Mouse (Mus musculus) bone marrow, adult 2 months (tissue): ENCODE measurements around the gene Snrnp35. TPM values are rescaled to one million over a fixed set of nuclear protein-coding genes. Genes with fewer than 3 reads are reported as not detected.

ENCODE experiments used
- H3K27ac ChIP-seq: fragments of 200-500 bp; 2 replicates; pipeline ENCODE4 v1.5.1; 2012; ENCODE audit warnings: low read depth, mild to moderate bottlenecking, control low read depth, inconsistent platforms, low read length; ENCODE audit not compliant: control insufficient read depth, poor library complexity, insufficient read depth
- H3K4me1 ChIP-seq: fragments of 200-500 bp; 2 replicates; pipeline ENCODE4 v1.6.1; 2011; ENCODE audit warnings: low read length; ENCODE audit not compliant: control insufficient read depth, insufficient read depth
- H3K4me3 ChIP-seq: fragments of 200-500 bp; replicated peaks from 2 replicates; pipeline ENCODE3; 2011; ENCODE audit warnings: mild to moderate bottlenecking, low read depth, low read length, control low read depth; ENCODE audit not compliant: control insufficient read depth
- CTCF ChIP-seq: fragments of 200-500 bp; IDR thresholded peaks from 2 replicates; pipeline ENCODE4 v1.5.1; 2011; ENCODE audit warnings: low read length, control low read depth; ENCODE audit not compliant: control insufficient read depth, insufficient read depth
- POLR2A ChIP-seq: fragments of 200-500 bp; IDR thresholded peaks from 2 replicates; pipeline ENCODE4 v1.6.1; 2011; ENCODE audit warnings: low read depth, mild to moderate bottlenecking, control low read depth, low read length, borderline replicate concordance; ENCODE audit not compliant: control insufficient read depth
- WGBS: fragments of 180-500 bp; shearing (Covaris S2); methylation state at CpG from one replicate; pipeline ENCODE4 v1.1.7; 2018; 5-methylcytosine and 5-hydroxymethylcytosine counted together
- polyA plus RNA-seq: library from polyadenylated mRNA; stranded (reverse); fragments of >200 nt; gene quantifications from 2 replicates; pipeline ENCODE4 v1.2.4, GENCODE M21; 2011; ENCODE audit warnings: low replicate concordance; ENCODE audit not compliant: missing spikeins, insufficient read depth, insufficient read length

The Snrnp35 gene
- polyA plus RNA-seq, 1 experiment, result 24.2 TPM

- H3K27ac ChIP-seq, result no peak overlapping the region
- TF ChIP-seq POLR2A (no peak), CTCF (no peak)
- H3K4me1 ChIP-seq, result no peaks in the 10 kb centered on the region
- 15% methylated on average over 8 of the region's 8 CpGs for WGBS
- H3K4me3 ChIP-seq, result no peak overlapping the region
Measured at GRCm38 (mm10) chr5:124529697-124530096, 46.8 kb downstream of the Snrnp35 start.

GRCm38 (mm10) chr5:124530655-124531582, 48.0 kb downstream of the Snrnp35 start, which contains the start of gene Rilpl1:
Gene Rilpl1, minus strand, starts transcription at chr5:124531391.
- no peak for TF ChIP-seq POLR2A
- no peak for TF ChIP-seq CTCF
- Histone ChIP-seq H3K4me3 (peak within 1 kb of the TSS; percentile 54), H3K4me1 (no peaks in the 10 kb centered on the region), H3K27ac (no peak within 1 kb of the TSS)
- under 1% methylated on average over 95 of the region's 96 CpGs for WGBS

GRCm38 (mm10) chr5:124531583-124531930, 48.6 kb downstream of the Snrnp35 start:
- WGBS, result 18% methylated on average over 14 of the region's 14 CpGs
- H3K4me1 ChIP-seq, result no peaks in the 10 kb centered on the region
- no peak overlapping the region for H3K27ac ChIP-seq
- no peak overlapping the region for H3K4me3 ChIP-seq
- no peak for TF ChIP-seq CTCF

- 25% methylated on average over 7 of the region's 7 CpGs for WGBS
- no peaks in the 10 kb centered on the region for H3K4me1 ChIP-seq
- TF ChIP-seq CTCF (no peak), POLR2A (no peak)
- no peak overlapping the region for H3K4me3 ChIP-seq
- no peak overlapping the region for H3K27ac ChIP-seq
Measured at GRCm38 (mm10) chr5:124532451-124532850, 49.5 kb downstream of the Snrnp35 start.

- Histone ChIP-seq H3K27ac (no peak overlapping the region), H3K4me3 (no peak overlapping the region), H3K4me1 (no peaks in the 10 kb centered on the region)
- 60% methylated on average over 5 of the region's 5 CpGs for WGBS
- TF ChIP-seq POLR2A (no peak), CTCF (no peak)
Measured at GRCm38 (mm10) chr5:124535016-124535415, 52.1 kb downstream of the Snrnp35 start.

GRCm38 (mm10) chr5:124536776-124537175, 53.8 kb downstream of the Snrnp35 start:
- Histone ChIP-seq H3K4me1 (no peaks in the 10 kb centered on the region; the same call in 1 of the 2 replicates), H3K4me3 (no peak overlapping the region), H3K27ac (no peak overlapping the region)
- TF ChIP-seq POLR2A (no peak), CTCF (no peak)
- WGBS, result 11% methylated on average over 17 of the region's 17 CpGs

- no peak overlapping the region for H3K27ac ChIP-seq
- WGBS, result 71% methylated on average over 16 of the region's 16 CpGs
- no peaks in the 10 kb centered on the region; the same call in 1 of the 2 replicates for H3K4me1 ChIP-seq
- H3K4me3 ChIP-seq, result no peak overlapping the region
- TF ChIP-seq POLR2A, result no peak
- TF ChIP-seq CTCF, result peak; percentile 48
Measured at GRCm38 (mm10) chr5:124538813-124539792, 56.2 kb downstream of the Snrnp35 start.

- Histone ChIP-seq H3K27ac (no peak overlapping the region), H3K4me1 (no peaks in the 10 kb centered on the region; the same call in 1 of the 2 replicates), H3K4me3 (no peak overlapping the region)
- WGBS, result 70% methylated on average over 4 of the region's 4 CpGs
- no peak for TF ChIP-seq POLR2A
- no peak for TF ChIP-seq CTCF
Measured at GRCm38 (mm10) chr5:124539905-124540304, 57.0 kb downstream of the Snrnp35 start.
